Mouse (Mus musculus): ENCODE measurements at regions not wholly inside any gene's neighbourhood (a gene's known extent, or its start where the extent isn't known, plus 50 kb on each side); places are given as distances from the start of the nearest gene placed in this dataset.

DNA sequence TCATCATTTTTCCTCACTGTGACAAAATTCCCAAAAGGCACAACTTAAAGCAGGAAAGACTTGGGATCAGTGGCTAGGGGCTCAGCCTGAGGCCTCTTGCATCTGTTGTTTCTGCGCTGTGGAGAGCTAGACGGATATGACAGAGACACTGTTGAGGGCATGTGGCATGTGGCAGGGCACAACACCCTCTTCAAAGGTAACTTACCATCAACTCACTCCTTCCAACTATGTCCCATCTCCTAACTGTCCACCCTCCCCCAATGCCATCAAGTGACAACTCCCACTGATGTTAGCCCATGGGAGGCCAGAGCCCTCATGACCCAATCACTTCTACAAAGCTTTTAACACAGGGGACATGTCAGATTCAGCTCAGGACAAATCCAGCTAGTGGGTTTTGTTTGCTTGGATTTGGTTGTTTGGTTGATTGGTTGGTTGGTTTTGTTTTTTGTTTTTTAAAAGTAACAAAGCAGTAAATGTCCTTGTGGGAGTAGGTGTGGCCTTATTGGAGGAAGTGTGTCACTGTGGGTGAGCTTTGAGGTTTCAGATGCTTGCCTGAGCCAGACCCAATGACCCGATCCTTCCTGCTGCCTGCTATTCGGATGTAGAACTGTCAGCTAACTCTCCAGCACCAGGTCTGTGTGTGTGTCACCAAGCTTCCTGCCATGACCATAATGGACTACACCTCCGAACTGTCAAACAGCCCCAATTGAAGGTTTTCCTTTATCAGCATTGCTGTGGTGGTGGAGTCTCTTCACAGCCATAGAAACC is 53.2 kb upstream of the Lef1 start:
- H3K4me3 ChIP-seq (ENCODE audit: insufficient read depth, low read depth, low read length): no peak overlapping the region
- H3K4me1 ChIP-seq (ENCODE audit: control insufficient read depth, insufficient read depth, insufficient read length, low read length): no peaks in the 10 kb centered on the region
- no peak overlapping the region for H3K27ac ChIP-seq (replicated peaks; ENCODE audit: low read depth, low read length)

DNA sequence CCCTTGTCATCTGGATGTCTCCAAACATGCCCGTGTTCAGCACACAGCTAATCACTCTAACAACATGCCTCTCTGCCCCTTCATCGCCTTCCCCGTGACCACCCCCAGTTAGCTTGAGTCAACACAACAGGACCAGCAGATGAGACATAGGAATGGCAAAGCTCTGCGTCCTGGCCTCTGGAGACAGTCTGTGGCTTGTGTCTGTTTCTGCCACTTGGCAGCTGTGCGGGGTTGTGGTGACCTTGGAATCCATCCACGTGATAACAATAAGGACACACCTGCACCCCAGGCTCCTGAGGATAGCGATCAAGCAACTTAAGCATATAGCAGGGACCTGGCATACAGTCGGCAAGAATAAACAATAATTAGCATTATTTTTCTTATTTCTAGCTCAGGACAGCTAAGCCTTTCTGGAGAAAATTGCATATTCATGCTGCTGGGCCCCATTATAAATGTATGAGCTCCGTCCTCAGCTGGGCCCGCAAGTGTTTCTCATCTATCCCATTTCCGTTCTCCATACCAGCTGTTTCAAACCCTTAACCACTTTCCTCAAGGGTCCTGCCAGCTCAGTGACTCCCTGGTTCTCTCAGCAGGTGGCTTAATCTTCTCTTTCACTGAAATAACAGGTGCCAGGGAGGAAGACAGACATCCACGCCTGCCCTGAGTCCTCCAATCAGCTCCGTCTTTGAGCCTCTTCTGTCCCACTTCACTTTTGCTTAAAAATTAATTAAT is 55.9 kb upstream of the Lef1 start:
- Histone ChIP-seq H3K27ac (replicated peaks; ENCODE audit: low read depth, low read length) (no peak overlapping the region), H3K4me3 (ENCODE audit: insufficient read depth, low read depth, low read length) (no peak overlapping the region), H3K4me1 (ENCODE audit: control insufficient read depth, insufficient read depth, insufficient read length, low read length) (no peaks in the 10 kb centered on the region)

DNA sequence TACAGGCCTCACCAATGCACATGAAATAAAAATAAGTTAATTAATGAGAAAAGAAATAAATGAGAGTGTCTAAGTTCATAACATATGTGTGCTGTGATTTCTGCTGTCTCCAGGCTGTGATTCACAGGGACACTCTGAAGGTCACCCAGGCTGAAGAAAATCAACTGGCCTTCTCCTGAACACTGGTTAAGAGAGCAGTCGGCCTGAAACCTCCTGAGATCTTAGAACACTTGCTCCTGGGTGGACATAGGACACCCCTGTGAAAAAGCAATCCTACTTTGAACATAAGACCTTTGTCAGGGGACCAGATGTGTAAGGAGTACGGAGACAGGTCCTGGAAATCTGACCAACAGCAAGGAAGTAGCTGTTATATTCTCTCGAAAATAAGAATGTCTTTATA is 62.6 kb upstream of the Lef1 start:
- Histone ChIP-seq H3K27ac (replicated peaks; ENCODE audit: low read depth, low read length) (no peak overlapping the region), H3K4me3 (ENCODE audit: insufficient read depth, low read depth, low read length) (no peak overlapping the region), H3K4me1 (ENCODE audit: control insufficient read depth, insufficient read depth, insufficient read length, low read length) (no peaks in the 10 kb centered on the region)

DNA sequence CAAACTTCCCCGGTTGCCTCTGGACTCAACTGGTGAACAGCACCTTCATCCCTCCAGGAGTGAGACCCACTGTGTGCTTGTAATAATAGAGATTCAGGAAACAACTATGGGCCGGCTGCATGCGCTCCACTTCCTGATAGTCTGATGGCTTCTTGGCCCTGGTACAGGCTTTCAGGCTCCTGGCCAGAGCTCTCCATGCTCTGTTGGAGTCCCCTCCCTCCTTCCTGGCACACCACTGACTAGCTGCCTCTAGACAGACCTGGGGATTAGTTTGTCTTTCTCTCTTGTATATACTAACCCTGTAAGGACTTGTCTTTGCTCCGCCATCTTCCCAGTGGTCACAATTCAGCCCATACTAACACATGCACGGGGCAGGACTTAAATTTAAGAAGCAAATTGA is 63.9 kb upstream of the Lef1 start:
- no peak overlapping the region for H3K27ac ChIP-seq (replicated peaks; ENCODE audit: low read depth, low read length)
- no peak overlapping the region for H3K4me3 ChIP-seq (ENCODE audit: insufficient read depth, low read depth, low read length)
- H3K4me1 ChIP-seq (ENCODE audit: control insufficient read depth, insufficient read depth, insufficient read length, low read length): no peaks in the 10 kb centered on the region

DNA sequence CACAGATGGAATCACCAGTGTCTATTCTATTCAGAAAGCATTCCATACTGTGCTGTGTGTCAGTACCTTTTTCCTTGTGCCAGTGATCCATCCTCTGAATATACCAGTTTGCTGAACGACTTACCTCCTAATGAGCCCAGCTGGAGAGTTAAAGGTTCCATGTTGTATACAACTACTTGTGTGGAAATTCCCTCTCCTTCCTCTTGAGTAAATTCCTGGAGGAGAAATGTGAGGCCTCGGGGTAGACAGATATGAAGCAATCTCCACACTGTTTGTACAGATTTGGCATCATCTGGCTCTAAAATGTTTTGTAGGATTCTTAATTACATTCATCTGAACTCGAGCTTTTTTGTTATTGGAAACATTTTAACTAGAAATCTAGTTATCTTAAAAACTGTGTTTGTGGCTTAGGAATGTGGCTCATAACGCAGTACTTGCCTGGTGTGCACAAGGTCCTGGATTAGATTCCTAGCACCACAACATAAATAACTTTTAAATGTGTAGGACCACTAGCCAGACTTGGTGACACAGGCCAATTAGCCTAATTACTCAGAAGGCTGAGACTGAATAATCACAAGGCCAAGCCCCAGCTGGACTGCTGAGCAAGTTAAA is 70.0 kb upstream of the Lef1 start:
- Histone ChIP-seq H3K4me1 (ENCODE audit: control insufficient read depth, insufficient read depth, insufficient read length, low read length) (no peaks in the 10 kb centered on the region), H3K27ac (replicated peaks; ENCODE audit: low read depth, low read length) (no peak overlapping the region), H3K4me3 (ENCODE audit: insufficient read depth, low read depth, low read length) (no peak overlapping the region)

DNA sequence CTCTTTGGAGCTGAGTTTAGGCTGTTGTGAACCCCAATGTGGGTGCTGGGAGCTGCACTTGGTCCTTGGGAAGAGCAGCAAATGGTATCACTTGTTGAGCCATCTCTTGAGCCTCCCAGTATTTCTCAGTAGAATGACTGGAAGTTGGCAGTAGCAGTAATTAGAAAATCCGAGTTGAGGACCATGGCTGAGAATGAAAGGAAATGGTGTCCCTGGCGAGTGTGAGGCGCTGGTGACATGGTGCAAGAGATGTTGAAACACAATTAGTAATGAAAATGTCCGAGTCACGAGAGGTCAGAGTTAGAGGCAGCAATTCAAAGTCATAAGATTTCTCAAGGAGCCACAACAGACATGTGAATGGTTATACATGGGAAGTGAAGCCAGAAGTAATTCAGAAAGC is 73.2 kb upstream of the Lef1 start:
- H3K27ac ChIP-seq (replicated peaks; ENCODE audit: low read depth, low read length): no peak overlapping the region
- no peak overlapping the region for H3K4me3 ChIP-seq (ENCODE audit: insufficient read depth, low read depth, low read length)
- no peaks in the 10 kb centered on the region for H3K4me1 ChIP-seq (ENCODE audit: control insufficient read depth, insufficient read depth, insufficient read length, low read length)

DNA sequence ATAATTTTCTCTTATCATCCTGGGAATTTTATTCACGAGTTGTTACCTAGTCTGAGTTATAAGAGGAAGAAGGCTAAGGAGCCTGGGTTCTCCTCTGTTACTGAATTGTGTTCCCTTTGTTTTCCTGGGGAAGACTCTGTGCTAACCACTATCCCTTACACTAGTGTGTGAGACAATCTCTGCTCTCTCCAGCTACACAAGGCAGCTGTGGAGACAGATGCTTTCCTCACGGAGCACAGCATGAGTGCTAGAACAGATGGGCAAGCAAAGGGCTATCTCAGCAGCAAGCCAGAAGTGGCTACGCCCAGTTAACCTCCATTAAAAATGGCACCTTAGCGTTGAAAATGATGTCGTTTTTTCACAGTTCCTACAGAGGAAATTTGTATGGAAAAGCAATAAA is 75.5 kb upstream of the Lef1 start:
- Histone ChIP-seq H3K27ac (replicated peaks; ENCODE audit: low read depth, low read length) (no peak overlapping the region), H3K4me1 (ENCODE audit: control insufficient read depth, insufficient read depth, insufficient read length, low read length) (no peaks in the 10 kb centered on the region)

DNA sequence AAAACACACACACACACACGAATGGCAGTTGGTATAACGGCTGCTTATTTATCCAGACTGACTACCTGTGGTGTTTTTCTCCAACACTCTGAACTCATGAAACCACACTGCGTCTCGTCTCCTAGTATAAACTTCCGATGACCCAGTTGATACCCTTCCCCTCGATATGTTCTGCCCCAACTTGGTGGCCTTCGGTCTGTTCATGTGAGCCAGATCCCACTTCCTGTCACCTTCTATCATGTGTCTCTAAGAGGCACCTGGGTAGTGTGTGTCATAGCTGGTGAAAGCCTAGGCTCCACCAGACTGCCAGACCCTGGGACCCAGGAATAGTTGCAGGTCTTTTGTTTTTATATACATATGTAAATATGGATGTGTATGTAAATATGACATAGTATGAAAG is 83.9 kb upstream of the Lef1 start:
- H3K27ac ChIP-seq (replicated peaks; ENCODE audit: low read depth, low read length): no peak overlapping the region
- no peaks in the 10 kb centered on the region for H3K4me1 ChIP-seq (ENCODE audit: control insufficient read depth, insufficient read depth, insufficient read length, low read length)
- no peak overlapping the region for H3K4me3 ChIP-seq (ENCODE audit: insufficient read depth, low read depth, low read length)

More for the DNA sequence above, 75.5 kb upstream of the Lef1 start:
- no peak overlapping the region for H3K4me3 ChIP-seq (ENCODE audit: insufficient read depth, low read depth, low read length)

DNA sequence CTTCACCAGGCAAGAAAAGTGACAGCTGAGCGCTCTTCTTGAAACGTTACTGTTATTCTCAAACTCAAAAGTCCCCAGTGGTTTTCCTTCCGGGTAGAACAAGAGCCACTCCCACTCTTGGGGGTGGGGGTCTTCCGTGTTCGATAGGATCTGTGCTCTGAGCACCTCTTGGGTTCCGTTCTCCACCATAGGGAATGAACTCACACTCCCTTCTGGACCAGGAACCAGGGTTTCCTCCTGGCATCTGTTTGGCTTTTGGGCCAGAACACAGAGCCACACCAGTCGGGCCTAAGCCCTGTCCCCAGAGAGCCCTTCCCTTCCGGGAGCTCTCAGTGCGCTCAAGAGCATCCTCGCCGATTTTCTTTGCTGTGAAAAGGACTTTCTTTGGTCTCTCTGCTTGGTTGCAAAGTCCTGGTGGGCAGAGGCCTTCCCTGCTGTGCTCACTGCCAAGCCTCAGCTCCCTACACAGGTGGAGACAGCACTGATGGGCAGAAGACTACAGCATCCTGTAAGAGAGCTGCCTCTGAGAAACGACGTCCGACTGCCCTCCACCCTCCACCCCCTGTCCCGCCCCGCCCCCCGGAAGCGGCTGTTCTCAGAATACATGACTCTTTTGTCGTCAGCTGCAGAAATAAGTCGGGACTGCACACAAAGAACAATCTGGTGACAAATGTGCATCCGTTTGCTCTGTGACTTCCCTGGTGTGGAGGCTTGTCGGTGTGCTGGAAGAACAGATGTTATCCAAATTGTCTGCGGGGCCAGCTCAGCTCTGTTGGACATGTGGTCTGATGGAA is 90.9 kb upstream of the Lef1 start:
- Histone ChIP-seq H3K4me3 (ENCODE audit: insufficient read depth, low read depth, low read length) (peak overlapping the region; percentile 28), H3K4me1 (ENCODE audit: control insufficient read depth, insufficient read depth, insufficient read length, low read length) (no peaks in the 10 kb centered on the region), H3K27ac (replicated peaks; ENCODE audit: low read depth, low read length) (no peak overlapping the region)

DNA sequence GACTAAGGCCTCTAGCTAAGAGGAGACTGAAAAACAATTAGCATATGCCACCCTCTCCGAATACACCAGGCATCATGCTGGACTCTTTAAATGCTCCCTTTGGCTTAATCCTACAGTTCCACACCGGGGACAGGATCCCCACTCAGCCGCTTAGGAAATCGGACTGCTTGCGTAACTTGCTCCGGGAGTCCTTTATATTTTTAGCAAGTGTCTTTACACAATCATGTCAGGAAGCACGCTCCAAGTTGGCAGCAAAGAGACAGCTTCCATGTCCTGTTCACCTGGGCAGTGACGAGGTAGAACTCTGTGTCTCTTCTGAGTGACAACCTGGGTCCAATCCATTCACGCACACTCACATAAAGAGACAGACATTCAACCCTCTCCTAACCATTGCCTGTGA is 92.4 kb upstream of the Lef1 start:
- Histone ChIP-seq H3K4me3 (ENCODE audit: insufficient read depth, low read depth, low read length) (no peak overlapping the region), H3K4me1 (ENCODE audit: control insufficient read depth, insufficient read depth, insufficient read length, low read length) (no peaks in the 10 kb centered on the region), H3K27ac (replicated peaks; ENCODE audit: low read depth, low read length) (no peak overlapping the region)

DNA sequence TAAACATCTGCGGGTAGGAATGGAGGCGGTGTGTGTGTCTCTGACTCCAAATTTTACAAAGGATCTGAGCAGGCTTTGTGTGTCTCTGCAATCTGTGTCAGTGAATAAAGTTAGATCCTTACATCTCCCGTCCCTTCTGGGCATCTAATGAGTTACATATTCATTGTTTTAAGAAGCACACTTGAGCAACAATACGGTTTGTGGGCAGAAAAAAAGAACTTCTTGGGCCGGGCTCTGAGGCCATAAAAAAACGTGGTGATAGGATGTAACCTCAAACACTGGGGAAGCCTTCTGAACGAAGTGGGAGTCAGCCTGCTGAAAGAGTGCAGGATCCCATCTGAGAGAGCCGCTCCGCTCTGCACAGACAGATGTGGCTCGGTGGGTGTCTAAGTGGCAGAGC is 94.2 kb upstream of the Lef1 start:
- H3K4me3 ChIP-seq (ENCODE audit: insufficient read depth, low read depth, low read length): no peak overlapping the region
- H3K4me1 ChIP-seq (ENCODE audit: control insufficient read depth, insufficient read depth, insufficient read length, low read length): no peaks in the 10 kb centered on the region

DNA sequence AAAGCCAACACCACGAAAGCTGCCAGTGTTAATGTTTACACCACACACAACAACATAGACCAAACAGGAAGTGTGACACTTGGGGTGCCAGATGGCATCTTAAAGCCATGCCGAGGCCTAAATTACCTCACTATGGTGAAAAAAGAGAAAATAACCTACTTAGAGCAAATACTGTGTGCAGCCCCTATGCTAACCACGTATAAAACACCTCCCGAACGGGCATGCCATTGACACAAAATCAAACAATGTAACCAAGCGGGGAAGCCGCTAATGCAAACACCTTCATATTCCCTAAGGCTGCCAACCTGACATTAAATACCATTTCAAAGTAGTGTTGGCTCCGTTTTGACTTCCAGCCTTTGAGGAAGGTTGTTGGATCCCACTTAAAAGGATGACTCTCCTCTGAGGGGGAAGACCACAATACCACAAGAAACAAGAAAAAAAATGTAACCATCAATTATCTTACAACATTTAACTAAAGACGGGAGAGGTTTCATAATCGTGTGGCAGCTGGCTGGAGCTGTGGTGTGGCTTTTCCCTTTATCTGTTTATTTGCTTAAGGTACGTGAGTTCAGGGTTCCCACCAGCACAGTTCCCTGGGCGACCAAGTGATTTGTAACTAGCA is 96.1 kb upstream of the Lef1 start:
- Histone ChIP-seq H3K4me1 (ENCODE audit: control insufficient read depth, insufficient read depth, insufficient read length, low read length) (no peaks in the 10 kb centered on the region), H3K27ac (replicated peaks; ENCODE audit: low read depth, low read length) (no peak overlapping the region), H3K4me3 (ENCODE audit: insufficient read depth, low read depth, low read length) (no peak overlapping the region)

More for the DNA sequence above, 94.2 kb upstream of the Lef1 start:
- no peak overlapping the region for H3K27ac ChIP-seq (replicated peaks; ENCODE audit: low read depth, low read length)

DNA sequence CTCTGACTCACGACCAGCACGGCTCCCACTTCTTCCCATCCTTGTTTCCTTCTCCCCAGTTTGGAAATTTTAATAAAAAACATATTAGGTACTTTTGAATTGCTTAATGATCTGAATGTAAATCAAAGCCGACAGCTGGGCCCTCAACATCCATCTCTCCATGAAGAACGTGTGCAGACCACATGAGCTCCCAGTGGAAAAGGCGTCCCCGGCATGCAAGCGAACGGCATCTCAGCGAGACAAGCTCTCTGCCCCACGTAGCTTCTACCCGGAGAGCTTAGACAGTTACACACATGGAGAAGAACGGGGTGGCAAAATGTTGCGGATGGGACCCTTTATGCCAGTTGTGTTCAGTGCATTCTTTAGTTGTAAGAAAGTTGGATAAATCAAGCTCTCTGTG is 109.6 kb upstream of the Lef1 start:
- Histone ChIP-seq H3K4me3 (ENCODE audit: insufficient read depth, low read depth, low read length) (no peak overlapping the region), H3K27ac (replicated peaks; ENCODE audit: low read depth, low read length) (no peak overlapping the region)

DNA sequence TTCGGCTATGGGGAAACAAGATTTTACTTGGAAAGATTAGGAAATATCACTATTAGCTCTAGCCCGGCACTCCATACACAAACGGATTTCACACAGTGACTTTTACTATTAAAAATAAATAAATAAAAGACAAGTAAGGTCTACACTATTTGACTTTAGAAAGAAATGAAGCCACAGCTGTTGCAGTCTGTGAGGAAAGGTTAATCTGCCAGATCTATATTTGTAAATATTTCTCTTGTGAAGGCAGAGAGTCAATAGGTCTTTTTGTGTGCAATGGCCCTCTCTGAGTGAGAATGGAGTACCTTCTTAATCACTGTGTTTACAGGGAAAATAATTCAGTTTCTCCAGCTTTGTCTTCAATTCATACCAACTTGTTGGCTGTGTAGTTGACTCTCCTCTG is 110.0 kb upstream of the Lef1 start:
- no peak overlapping the region for H3K4me3 ChIP-seq (ENCODE audit: insufficient read depth, low read depth, low read length)
- no peaks in the 10 kb centered on the region for H3K4me1 ChIP-seq (ENCODE audit: control insufficient read depth, insufficient read depth, insufficient read length, low read length)
- H3K27ac ChIP-seq (replicated peaks; ENCODE audit: low read depth, low read length): no peak overlapping the region

More for the DNA sequence above, 109.6 kb upstream of the Lef1 start:
- no peaks in the 10 kb centered on the region for H3K4me1 ChIP-seq (ENCODE audit: control insufficient read depth, insufficient read depth, insufficient read length, low read length)

DNA sequence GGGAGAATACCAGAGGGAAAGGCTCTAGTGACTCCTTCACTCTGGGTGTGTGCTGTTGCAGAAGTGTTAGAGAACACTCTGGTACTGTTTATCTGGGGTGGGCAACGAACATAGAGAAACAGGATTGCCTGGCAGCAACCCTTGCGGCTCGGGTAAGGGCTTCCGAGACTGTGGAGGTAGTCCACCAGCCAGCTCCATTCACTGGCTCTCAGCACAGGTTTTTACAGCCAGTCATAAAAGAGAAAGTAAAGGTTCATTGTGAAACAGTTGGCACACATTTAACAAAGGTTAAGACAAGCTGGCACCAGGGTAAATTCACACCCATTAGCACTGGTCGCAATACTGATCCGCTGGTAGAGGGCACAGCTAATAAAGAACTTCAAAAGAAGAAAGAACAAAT is 110.5 kb upstream of the Lef1 start:
- Histone ChIP-seq H3K4me3 (ENCODE audit: insufficient read depth, low read depth, low read length) (no peak overlapping the region), H3K4me1 (ENCODE audit: control insufficient read depth, insufficient read depth, insufficient read length, low read length) (no peaks in the 10 kb centered on the region), H3K27ac (replicated peaks; ENCODE audit: low read depth, low read length) (no peak overlapping the region)
